Mouse (Mus musculus) c-Kit-positive CD71-positive TER-119-positive erythroid progenitor cells, embryonic 14.5 days (primary cell): ENCODE results near the gene Olfr615.
"Not testable (repeated sequence)": the region's sequence is repeated elsewhere in the genome, so short reads cannot be mapped to it uniquely, and the experiment has no call there.

Experiments
- DNase-seq: peaks from one replicate; pipeline ENCODE4 v3.0.0-alpha.2; 2013; ENCODE audit warnings: low spot score

Gene Olfr615

DNA sequence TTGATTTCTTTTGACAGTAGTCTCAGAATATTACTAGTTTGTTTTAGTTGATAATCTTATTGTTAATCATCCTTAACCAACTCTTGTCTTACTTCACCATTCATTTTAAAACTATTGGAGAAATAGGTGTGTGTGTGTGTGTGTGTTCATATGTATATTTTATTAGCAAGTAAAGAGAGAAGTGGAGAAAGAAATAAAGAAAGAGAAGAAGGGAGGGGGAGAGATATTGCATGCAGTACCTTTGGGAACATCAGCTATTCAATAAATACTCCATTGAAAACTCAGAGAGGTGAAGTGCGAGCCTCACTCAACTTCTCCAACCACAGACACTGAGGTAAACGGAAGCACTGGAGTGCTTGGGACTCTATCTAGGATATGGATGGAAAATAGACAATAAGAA lies at the start of gene Olfr615:
Olfr615 (plus strand) TSS at position 301 of the 400 bp plus-strand sequence.
- DNase-seq = no peak

DNA sequence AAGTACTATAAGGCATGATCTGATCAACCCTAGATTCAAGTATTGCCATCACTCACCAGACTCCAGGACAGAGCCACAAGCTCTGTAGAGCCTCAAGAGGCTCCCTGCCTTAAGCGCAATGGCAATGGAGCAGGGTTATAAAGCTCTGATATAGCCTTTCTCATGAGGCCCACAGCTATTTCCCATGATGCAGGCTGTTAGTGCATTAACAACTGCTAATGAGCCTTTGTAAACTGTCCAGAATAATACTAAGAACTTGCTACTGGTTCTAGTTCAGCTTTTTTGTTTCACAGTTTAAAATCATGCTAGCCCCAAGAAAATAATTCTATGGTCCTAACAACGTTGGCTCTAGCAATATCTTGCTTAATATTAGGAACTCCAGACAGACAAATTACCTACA lies 43.9 kb upstream of the Olfr615 start, which contains the start of gene Olfr610:
Olfr610 (minus strand) TSS at position 101 of the 400 bp plus-strand sequence.
- DNase-seq = no peak

DNA sequence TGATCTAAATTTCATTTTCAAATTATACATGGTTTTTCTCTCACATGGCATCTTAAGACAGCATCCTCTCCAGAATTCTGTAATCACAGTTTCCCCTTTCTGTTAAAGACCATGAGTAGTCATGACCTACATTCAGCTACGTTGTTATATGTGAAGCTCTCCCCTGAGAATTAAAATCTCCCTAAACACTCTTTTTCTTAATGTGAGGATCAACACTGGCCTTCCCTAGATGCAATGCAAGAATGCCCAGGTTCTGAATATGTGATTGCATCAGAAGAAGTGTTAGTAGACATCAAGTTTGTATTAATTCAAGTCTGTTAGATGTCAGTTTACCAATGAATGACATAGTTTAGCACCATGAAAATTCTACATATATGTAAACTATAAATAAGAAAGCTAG lies 35.1 kb upstream of the Olfr615 start, which contains the start of gene Olfr611:
Olfr611 (minus strand) TSS at position 101 of the 400 bp plus-strand sequence.
- DNase-seq = not testable (repeated sequence)

- not testable (repeated sequence) for DNase-seq
Observed at GRCm38 (mm10) chr7:103542617-103543016, 13.3 kb upstream of the Olfr615 start, which contains the start of gene Olfr612. Gene Olfr612 (minus strand): TSS chr7:103542717.

DNA sequence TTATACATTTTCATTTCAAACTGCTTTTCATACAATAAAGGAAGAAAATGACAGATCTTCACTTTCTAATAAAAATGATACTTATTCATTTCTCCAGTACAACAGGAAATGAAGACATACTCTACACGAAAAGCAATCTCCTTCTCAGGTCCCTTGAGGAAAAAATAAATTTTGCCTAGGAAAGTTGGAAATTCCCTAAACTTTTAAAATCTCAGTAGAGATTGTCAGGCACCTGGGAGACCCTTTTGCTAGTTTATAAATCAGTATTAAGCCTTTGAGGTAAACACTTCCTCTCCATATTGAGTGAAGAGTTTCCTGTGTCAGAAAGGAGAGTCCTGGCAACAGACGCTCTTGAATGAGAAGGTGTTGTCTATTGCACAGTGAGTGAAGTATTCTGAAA lies 8.1 kb upstream of the Olfr615 start, which contains the start of gene Olfr613:
Olfr613 (plus strand) TSS at position 301 of the 400 bp plus-strand sequence.
- no peak for DNase-seq

- DNase-seq = no peak
Observed at GRCm38 (mm10) chr7:103569043-103569442, 13.2 kb downstream of the Olfr615 start, which contains the start of gene Olfr616. Gene Olfr616 (minus strand): TSS chr7:103569143.

- DNase-seq = no peak
Observed at GRCm38 (mm10) chr7:103572761-103573160, 16.9 kb downstream of the Olfr615 start, which contains the start of gene Olfr617. Gene Olfr617 (plus strand): TSS chr7:103573061.

DNA sequence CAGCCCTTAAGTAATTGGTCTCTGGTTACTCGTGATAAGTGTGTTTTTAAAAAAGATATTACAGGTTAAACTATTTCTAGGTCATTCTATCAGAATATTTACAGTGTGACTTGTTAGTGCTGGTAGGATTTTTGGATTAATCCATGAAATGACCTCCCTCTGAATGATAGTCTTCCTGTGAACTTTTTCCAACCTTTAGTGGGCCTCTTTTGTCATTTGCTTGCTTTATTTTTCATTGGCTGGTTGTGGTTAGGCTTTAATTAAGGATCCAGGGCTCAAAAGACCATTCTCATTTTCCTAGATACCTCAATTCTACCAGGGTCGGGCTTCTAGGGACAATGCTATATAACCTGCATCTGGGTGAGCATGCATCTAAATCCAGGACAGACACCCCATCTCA lies 33.9 kb downstream of the Olfr615 start, which contains the start of gene Olfr618:
Olfr618 (plus strand) TSS at position 301 of the 400 bp plus-strand sequence.
- DNase-seq = no peak

- no peak for DNase-seq
Observed at GRCm38 (mm10) chr7:103600275-103600674, 44.4 kb downstream of the Olfr615 start, which contains the start of gene Olfr619. Gene Olfr619 (plus strand): TSS chr7:103600575.

DNA sequence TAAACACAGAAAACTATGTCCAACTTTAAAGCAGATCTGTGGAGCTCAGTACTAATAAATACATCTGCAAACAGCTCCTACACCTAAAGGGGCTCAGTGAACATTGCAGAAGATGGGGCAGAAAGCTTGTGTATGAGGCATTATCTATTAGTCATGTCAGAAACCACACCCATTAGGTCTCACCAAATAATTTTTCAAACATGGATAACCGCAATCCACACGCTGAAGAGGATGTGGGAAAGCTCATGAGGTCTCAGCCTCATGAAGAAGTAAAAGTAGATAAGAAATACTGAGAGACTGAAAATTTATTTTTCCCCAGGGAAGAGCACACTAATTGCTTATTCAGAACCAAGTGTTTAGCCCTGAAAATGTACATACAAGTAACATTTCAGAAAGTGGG lies 51.5 kb downstream of the Olfr615 start:
- no peak for DNase-seq

DNA sequence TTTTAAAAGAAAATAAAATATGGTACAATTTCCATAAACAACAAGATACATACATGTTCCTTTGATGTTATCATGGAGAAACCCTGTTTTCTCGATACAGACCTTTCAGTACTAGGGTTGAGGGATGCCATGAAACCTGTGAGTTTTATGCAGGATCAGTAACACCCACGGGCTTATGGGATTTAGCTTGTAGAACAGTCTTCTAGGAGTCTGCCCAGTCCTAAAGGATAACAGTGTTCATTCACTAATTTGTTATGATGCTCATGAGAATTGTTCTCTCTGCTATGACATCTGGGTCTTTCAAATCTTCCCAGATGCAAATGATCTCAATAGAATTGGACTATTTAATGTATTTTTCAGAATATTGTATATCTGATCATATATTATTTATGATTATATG lies 56.6 kb downstream of the Olfr615 start, which contains the start of gene Olfr620:
Olfr620 (minus strand) TSS at position 101 of the 400 bp plus-strand sequence.
- no peak for DNase-seq
